Mouse (Mus musculus): ENCODE measurements around the gene Abcb8. TPM values are rescaled to one million over a fixed set of nuclear protein-coding genes. Genes with fewer than 3 reads are reported as not detected.
A peak's percentile ranks its signal among the peaks of the same experiment; 100 is the strongest.

The Abcb8 gene
- polyA plus RNA-seq, 1 experiment from 2014 or later: 53.6 TPM

GRCm38 (mm10) chr5:24352251-24352859 lies 41.1 kb upstream of the Abcb8 start:
- peak; percentile 79 for DNase-seq (ENCODE audit: low spot score)
- Histone ChIP-seq H3K27me3 (replicated peaks; ENCODE audit: low read depth, poor library complexity, severe bottlenecking) (peaks cover 72% of the 10 kb centered on the region), H3K27ac (replicated peaks) (peak overlapping the region; percentile 81), H3K36me3 (replicated peaks) (no peaks in the 10 kb centered on the region), H3K4me1 (peaks cover 66% of the 10 kb centered on the region), H3K9me3 (no peaks in the 10 kb centered on the region), H3K4me3 (peak overlapping the region; percentile 77)
- WGBS: under 1% methylated on average over 24 of the region's 24 CpGs

- WGBS: 31% methylated on average over 4 of the region's 4 CpGs
- H3K27me3 ChIP-seq (replicated peaks; ENCODE audit: low read depth, poor library complexity, severe bottlenecking): peaks cover 62% of the 10 kb centered on the region
- H3K9me3 ChIP-seq: no peaks in the 10 kb centered on the region
- H3K36me3 ChIP-seq (replicated peaks): no peaks in the 10 kb centered on the region
- H3K4me1 ChIP-seq: peaks cover 56% of the 10 kb centered on the region
- peak overlapping the region; percentile 77; the same call in 1 of the 2 replicates for H3K4me3 ChIP-seq
- peak overlapping the region; percentile 81 for H3K27ac ChIP-seq (replicated peaks)
- no peak for DNase-seq (ENCODE audit: low spot score)
Observed at GRCm38 (mm10) chr5:24353327-24353726, 40.1 kb upstream of the Abcb8 start.

GRCm38 (mm10) chr5:24356764-24357163 lies 36.7 kb upstream of the Abcb8 start:
- Histone ChIP-seq H3K4me1 (peaks cover 27% of the 10 kb centered on the region), H3K9me3 (no peaks in the 10 kb centered on the region), H3K27me3 (replicated peaks; ENCODE audit: low read depth, poor library complexity, severe bottlenecking) (peaks cover 30% of the 10 kb centered on the region), H3K4me3 (no peak overlapping the region), H3K36me3 (replicated peaks) (no peaks in the 10 kb centered on the region), H3K27ac (replicated peaks) (no peak overlapping the region)
- 64% methylated on average over 4 of the region's 4 CpGs for WGBS
- DNase-seq (ENCODE audit: low spot score): no peak

- Histone ChIP-seq H3K36me3 (replicated peaks) (no peaks in the 10 kb centered on the region), H3K27ac (replicated peaks) (no peak overlapping the region), H3K4me1 (peaks cover 20% of the 10 kb centered on the region), H3K27me3 (replicated peaks; ENCODE audit: low read depth, poor library complexity, severe bottlenecking) (peaks cover 23% of the 10 kb centered on the region), H3K9me3 (no peaks in the 10 kb centered on the region), H3K4me3 (no peak overlapping the region)
- DNase-seq (ENCODE audit: low spot score): peak; percentile 91
- 14% methylated on average over 7 of the region's 7 CpGs for WGBS
Observed at GRCm38 (mm10) chr5:24357461-24357860, 36.0 kb upstream of the Abcb8 start.

GRCm38 (mm10) chr5:24360792-24361454 lies 32.5 kb upstream of the Abcb8 start:
- H3K27me3 ChIP-seq (replicated peaks; ENCODE audit: low read depth, poor library complexity, severe bottlenecking): no peaks in the 10 kb centered on the region
- no peaks in the 10 kb centered on the region for H3K36me3 ChIP-seq (replicated peaks)
- peaks cover 9% of the 10 kb centered on the region for H3K4me1 ChIP-seq
- H3K4me3 ChIP-seq: no peak overlapping the region
- no peaks in the 10 kb centered on the region for H3K9me3 ChIP-seq
- no peak overlapping the region for H3K27ac ChIP-seq (replicated peaks)
- 2% methylated on average over 7 of the region's 7 CpGs for WGBS
- DNase-seq (ENCODE audit: low spot score): peak; percentile 81

- Histone ChIP-seq H3K27me3 (replicated peaks; ENCODE audit: low read depth, poor library complexity, severe bottlenecking) (0 out of 2 replicates have a peak, but pooled peaks cover 3% of the 10 kb centered on the region), H3K4me3 (no peak overlapping the region), H3K36me3 (replicated peaks) (no peaks in the 10 kb centered on the region), H3K4me1 (peaks cover 14% of the 10 kb centered on the region), H3K9me3 (no peaks in the 10 kb centered on the region), H3K27ac (replicated peaks) (no peak overlapping the region)
- DNase-seq (ENCODE audit: low spot score): no peak
- 81% methylated on average over 2 of the region's 2 CpGs for WGBS
Observed at GRCm38 (mm10) chr5:24363467-24363866, 30.0 kb upstream of the Abcb8 start.

GRCm38 (mm10) chr5:24364061-24364460 lies 29.4 kb upstream of the Abcb8 start:
- H3K36me3 ChIP-seq (replicated peaks): no peaks in the 10 kb centered on the region
- H3K27me3 ChIP-seq (replicated peaks; ENCODE audit: low read depth, poor library complexity, severe bottlenecking): 0 out of 2 replicates have a peak, but pooled peaks cover 3% of the 10 kb centered on the region
- 60% methylated on average over 3 of the region's 3 CpGs for WGBS
- no peak overlapping the region for H3K27ac ChIP-seq (replicated peaks)
- H3K9me3 ChIP-seq: no peaks in the 10 kb centered on the region
- no peak overlapping the region for H3K4me3 ChIP-seq
- H3K4me1 ChIP-seq: peaks cover 15% of the 10 kb centered on the region
- no peak for DNase-seq (ENCODE audit: low spot score)

- Histone ChIP-seq H3K36me3 (replicated peaks) (no peaks in the 10 kb centered on the region), H3K27ac (replicated peaks) (0 out of 2 replicates have a peak within 1 kb of the TSS, but pooled peaks have one; percentile 37), H3K4me1 (peaks cover 19% of the 10 kb centered on the region), H3K4me3 (peak within 1 kb of the TSS; percentile 25), H3K9me3 (no peaks in the 10 kb centered on the region), H3K27me3 (replicated peaks; ENCODE audit: low read depth, poor library complexity, severe bottlenecking) (0 out of 2 replicates have a peak, but pooled peaks cover 3% of the 10 kb centered on the region)
- DNase-seq (ENCODE audit: low spot score): no peak
- 48% methylated on average over 12 of the region's 12 CpGs for WGBS
Observed at GRCm38 (mm10) chr5:24364508-24364907, 29.0 kb upstream of the Abcb8 start, which contains the start of gene Nos3. Gene Nos3, plus strand, starts transcription at chr5:24364810.

- Histone ChIP-seq H3K4me3 (peak overlapping the region; percentile 25), H3K36me3 (replicated peaks) (no peaks in the 10 kb centered on the region), H3K27me3 (replicated peaks; ENCODE audit: low read depth, poor library complexity, severe bottlenecking) (0 out of 2 replicates have a peak, but pooled peaks cover 3% of the 10 kb centered on the region), H3K9me3 (no peaks in the 10 kb centered on the region), H3K27ac (replicated peaks) (0 out of 2 replicates have a peak overlapping the region, but pooled peaks have one; percentile 37), H3K4me1 (peaks cover 24% of the 10 kb centered on the region)
- no peak for DNase-seq (ENCODE audit: low spot score)
- 84% methylated on average over 10 of the region's 10 CpGs for WGBS
Observed at GRCm38 (mm10) chr5:24364963-24365362, 28.5 kb upstream of the Abcb8 start.

- Histone ChIP-seq H3K27ac (replicated peaks) (no peak overlapping the region), H3K4me1 (peaks cover 25% of the 10 kb centered on the region), H3K9me3 (no peaks in the 10 kb centered on the region), H3K36me3 (replicated peaks) (no peaks in the 10 kb centered on the region), H3K4me3 (peak overlapping the region; percentile 25; the same call in 1 of the 2 replicates), H3K27me3 (replicated peaks; ENCODE audit: low read depth, poor library complexity, severe bottlenecking) (0 out of 2 replicates have a peak, but pooled peaks cover 3% of the 10 kb centered on the region)
- 32% methylated on average over 5 of the region's 5 CpGs for WGBS
- no peak for DNase-seq (ENCODE audit: low spot score)
Observed at GRCm38 (mm10) chr5:24365528-24365927, 27.9 kb upstream of the Abcb8 start.

- 86% methylated on average over 9 of the region's 9 CpGs for WGBS
- no peaks in the 10 kb centered on the region for H3K36me3 ChIP-seq (replicated peaks)
Observed at GRCm38 (mm10) chr5:24366426-24366825, 27.0 kb upstream of the Abcb8 start.

GRCm38 (mm10) chr5:24369767-24370166 lies 23.7 kb upstream of the Abcb8 start:
- Histone ChIP-seq H3K27me3 (replicated peaks; ENCODE audit: low read depth, poor library complexity, severe bottlenecking) (0 out of 2 replicates have a peak, but pooled peaks cover 3% of the 10 kb centered on the region), H3K4me3 (no peak overlapping the region), H3K36me3 (replicated peaks) (no peaks in the 10 kb centered on the region), H3K27ac (replicated peaks) (no peak overlapping the region), H3K9me3 (no peaks in the 10 kb centered on the region), H3K4me1 (peaks cover 27% of the 10 kb centered on the region)
- no peak for DNase-seq (ENCODE audit: low spot score)
- WGBS: 83% methylated on average over 9 of the region's 9 CpGs

More at GRCm38 (mm10) chr5:24366426-24366825, 27.0 kb upstream of the Abcb8 start:
- H3K4me1 ChIP-seq: peaks cover 25% of the 10 kb centered on the region
- H3K27ac ChIP-seq (replicated peaks): no peak overlapping the region
- H3K27me3 ChIP-seq (replicated peaks; ENCODE audit: low read depth, poor library complexity, severe bottlenecking): 0 out of 2 replicates have a peak, but pooled peaks cover 3% of the 10 kb centered on the region
- DNase-seq (ENCODE audit: low spot score): no peak
- H3K9me3 ChIP-seq: no peaks in the 10 kb centered on the region
- no peak overlapping the region for H3K4me3 ChIP-seq

GRCm38 (mm10) chr5:24373807-24374206 lies 19.7 kb upstream of the Abcb8 start:
- H3K4me1 ChIP-seq: peaks cover 26% of the 10 kb centered on the region
- H3K27ac ChIP-seq (replicated peaks): no peak overlapping the region
- H3K27me3 ChIP-seq (replicated peaks; ENCODE audit: low read depth, poor library complexity, severe bottlenecking): no peaks in the 10 kb centered on the region
- no peak overlapping the region for H3K4me3 ChIP-seq
- no peak for DNase-seq (ENCODE audit: low spot score)
- no peaks in the 10 kb centered on the region for H3K9me3 ChIP-seq
- no peaks in the 10 kb centered on the region for H3K36me3 ChIP-seq (replicated peaks)
- 67% methylated on average over 5 of the region's 5 CpGs for WGBS

All from embryonic facial prominence, embryonic 10.5 days (tissue).